Mouse (Mus musculus) erythroid progenitor cell, adult 5-6 weeks (primary cell): Measurements from ENCODE around the gene Tex29. TPM values are rescaled to one million over a fixed set of nuclear protein-coding genes. Genes with fewer than 3 reads are reported as not detected.

Experiments used
- ATAC-seq: replicated peaks from 2 replicates; pipeline ENCODE4 v1.8.0; 2016; ENCODE audit warnings: moderate number of reproducible peaks, mild to moderate bottlenecking, moderate TSS enrichment, inconsistent platforms; ENCODE audit not compliant: poor library complexity, low FRiP score, severe bottlenecking
- total RNA-seq, 2 experiments: library from RNA; stranded (forward) in 1 of 2; stranded (reverse) in 1 of 2; fragments of 150-400 nt in 1 of 2; fragments of 186-747, 209-891 nt in 1 of 2; gene quantifications; 2 replicates each; pipeline versions ENCODE4 v1.2.3 to v1.2.4; 2015 to 2017; ENCODE audit warnings: low replicate concordance in 2 of 2

The Tex29 gene
- total RNA-seq, 2 experiments from 2014 or later: not detected

DNA sequence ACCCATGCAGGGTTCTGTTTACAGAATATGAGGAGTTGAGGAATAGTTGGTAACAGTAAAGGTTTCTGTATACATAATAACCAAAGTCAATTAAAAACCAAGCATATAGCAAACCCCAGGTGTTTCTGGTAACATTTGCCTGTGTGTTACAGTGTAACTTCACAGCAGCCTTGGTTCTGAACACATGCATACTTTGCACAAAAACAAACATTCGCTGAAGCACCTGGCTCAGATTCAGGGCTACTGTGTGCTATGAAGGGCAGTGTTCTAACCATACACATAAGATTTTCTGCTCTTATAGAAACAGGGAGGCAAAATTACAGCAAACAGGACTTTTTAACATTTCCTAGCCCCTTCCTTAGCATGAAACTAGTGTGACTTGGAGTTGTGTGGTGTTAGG is 58.5 kb downstream of the Tex29 start:
- no peak for ATAC-seq

Other genes starting within 250 kb of the Tex29 start
- gene Ankrd10, start 204.7 kb upstream of the Tex29 start, total RNA-seq (2015; ENCODE audit: low replicate concordance): 10.1 and 30.2 TPM in 2 replicates
- 6.4 and 11.2 TPM in 2 replicates for gene Ankrd10, start 204.7 kb upstream of the Tex29 start, total RNA-seq (2017; ENCODE audit: low replicate concordance)
- gene 1700016D06Rik, start 139.4 kb upstream of the Tex29 start, total RNA-seq (2015; ENCODE audit: low replicate concordance): not detected in 2 replicates
- gene 1700016D06Rik, start 139.4 kb upstream of the Tex29 start, total RNA-seq (2017; ENCODE audit: low replicate concordance): not detected in 2 replicates
- 4.3 and 12.2 TPM in 2 replicates for gene Arhgef7, start 112.8 kb upstream of the Tex29 start, total RNA-seq (2015; ENCODE audit: low replicate concordance)
- 12.9 and 15.0 TPM in 2 replicates for gene Arhgef7, start 112.8 kb upstream of the Tex29 start, total RNA-seq (2017; ENCODE audit: low replicate concordance)